Mouse (Mus musculus): ENCODE data around the gene Cul5. TPM values are rescaled to one million over a fixed set of nuclear protein-coding genes. Genes with fewer than 3 reads are reported as not detected.

Gene Cul5
- polyA plus RNA-seq, 1 experiment from 2014 or later: 51.1 TPM

GRCm38 (mm10) chr9:53607192-53607591, 62.6 kb downstream of the Cul5 start:
- 91% methylated on average over 3 of the region's 3 CpGs for WGBS
- H3K4me1 ChIP-seq (ENCODE audit: insufficient read depth): 0 out of 2 replicates have a peak, but pooled peaks cover 5% of the 10 kb centered on the region
- H3K9me3 ChIP-seq (ENCODE audit: low read depth, low read length): no peaks in the 10 kb centered on the region
- DNase-seq: no peak
- no peak overlapping the region for H3K4me2 ChIP-seq
- no peak for TF ChIP-seq CTCF (IDR thresholded peaks at IDR 0.05; ENCODE audit: low read depth)
- no peak overlapping the region for H3K4me3 ChIP-seq (ENCODE audit: low read depth, low read length)
- H3K27ac ChIP-seq (ENCODE audit: low read depth): no peak overlapping the region
- no peak overlapping the region for H3K9ac ChIP-seq
- ATAC-seq (ENCODE audit: insufficient read depth): no peak
- no peaks in the 10 kb centered on the region for H3K27me3 ChIP-seq (ENCODE audit: insufficient read depth, low read length)
- no peaks in the 10 kb centered on the region for H3K36me3 ChIP-seq (ENCODE audit: insufficient read depth)

- DNase-seq (no peak), ATAC-seq (ENCODE audit: insufficient read depth) (no peak)
- Histone ChIP-seq H3K4me2 (no peak overlapping the region), H3K27ac (ENCODE audit: low read depth) (no peak overlapping the region), H3K9ac (no peak overlapping the region), H3K27me3 (ENCODE audit: insufficient read depth, low read length) (no peaks in the 10 kb centered on the region), H3K9me3 (ENCODE audit: low read depth, low read length) (no peaks in the 10 kb centered on the region), H3K36me3 (ENCODE audit: insufficient read depth) (no peaks in the 10 kb centered on the region), H3K4me3 (ENCODE audit: low read depth, low read length) (no peak overlapping the region), H3K4me1 (ENCODE audit: insufficient read depth) (0 out of 2 replicates have a peak, but pooled peaks cover 5% of the 10 kb centered on the region)
- WGBS: 89% methylated on average over 5 of the region's 5 CpGs
- TF ChIP-seq CTCF (IDR thresholded peaks at IDR 0.05; ENCODE audit: low read depth): no peak
Observed at GRCm38 (mm10) chr9:53604954-53605353, 64.9 kb downstream of the Cul5 start.

- no peak for TF ChIP-seq CTCF (IDR thresholded peaks at IDR 0.05; ENCODE audit: low read depth)
- WGBS: 80% methylated on average over 3 of the region's 3 CpGs
- Histone ChIP-seq H3K36me3 (ENCODE audit: insufficient read depth) (no peaks in the 10 kb centered on the region), H3K27ac (ENCODE audit: low read depth) (peak overlapping the region; percentile 61), H3K9ac (no peak overlapping the region), H3K4me1 (ENCODE audit: insufficient read depth) (0 out of 2 replicates have a peak, but pooled peaks cover 5% of the 10 kb centered on the region), H3K9me3 (ENCODE audit: low read depth, low read length) (no peaks in the 10 kb centered on the region), H3K4me2 (no peak overlapping the region), H3K4me3 (ENCODE audit: low read depth, low read length) (no peak overlapping the region), H3K27me3 (ENCODE audit: insufficient read depth, low read length) (no peaks in the 10 kb centered on the region)
- ATAC-seq (ENCODE audit: insufficient read depth): no peak
- no peak for DNase-seq
Observed at GRCm38 (mm10) chr9:53603849-53604248, 66.0 kb downstream of the Cul5 start.

GRCm38 (mm10) chr9:53603384-53603783, 66.4 kb downstream of the Cul5 start:
- no peaks in the 10 kb centered on the region for H3K9me3 ChIP-seq (ENCODE audit: low read depth, low read length)
- no peaks in the 10 kb centered on the region for H3K27me3 ChIP-seq (ENCODE audit: insufficient read depth, low read length)
- 0 out of 2 replicates have a peak, but pooled peaks cover 5% of the 10 kb centered on the region for H3K4me1 ChIP-seq (ENCODE audit: insufficient read depth)
- WGBS: 61% methylated on average over 1 of the region's 1 CpGs
- ATAC-seq (ENCODE audit: insufficient read depth) (peak; percentile 44; the same call in 1 of the 2 replicates), DNase-seq (peak; percentile 77)
- no peak overlapping the region for H3K9ac ChIP-seq
- H3K27ac ChIP-seq (ENCODE audit: low read depth): peak overlapping the region; percentile 61; the same call in 1 of the 2 replicates
- H3K4me3 ChIP-seq (ENCODE audit: low read depth, low read length): no peak overlapping the region
- H3K36me3 ChIP-seq (ENCODE audit: insufficient read depth): no peaks in the 10 kb centered on the region
- no peak overlapping the region for H3K4me2 ChIP-seq
- TF ChIP-seq CTCF (IDR thresholded peaks at IDR 0.05; ENCODE audit: low read depth): no peak

DNA sequence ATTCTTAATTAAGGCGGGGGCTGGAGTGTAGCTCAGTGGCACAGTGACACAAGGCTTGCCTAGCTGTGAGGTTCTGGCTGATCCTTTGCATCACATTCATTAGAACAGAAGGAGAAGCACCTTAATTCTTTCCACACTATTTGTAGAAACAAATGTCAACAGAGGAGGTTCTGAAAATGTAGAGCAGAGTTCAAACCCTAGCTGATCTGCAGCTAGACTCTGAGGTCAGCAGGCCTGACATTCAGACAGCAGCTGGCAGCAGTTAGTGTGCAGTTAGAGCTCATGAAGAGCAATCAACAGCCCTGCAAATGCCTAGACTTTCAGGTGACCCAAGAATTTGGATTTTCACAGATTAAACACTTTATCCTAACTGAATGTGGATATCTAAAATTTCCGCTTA, 68.3 kb downstream of the Cul5 start:
- Histone ChIP-seq H3K27ac (ENCODE audit: low read depth) (no peak overlapping the region), H3K9ac (no peak overlapping the region), H3K27me3 (ENCODE audit: insufficient read depth, low read length) (no peaks in the 10 kb centered on the region), H3K4me1 (ENCODE audit: insufficient read depth) (0 out of 2 replicates have a peak, but pooled peaks cover 5% of the 10 kb centered on the region), H3K9me3 (ENCODE audit: low read depth, low read length) (no peaks in the 10 kb centered on the region), H3K4me2 (no peak overlapping the region), H3K4me3 (ENCODE audit: low read depth, low read length) (no peak overlapping the region), H3K36me3 (ENCODE audit: insufficient read depth) (no peaks in the 10 kb centered on the region)
- ATAC-seq (ENCODE audit: insufficient read depth) (no peak), DNase-seq (no peak)
- TF ChIP-seq CTCF (IDR thresholded peaks at IDR 0.05; ENCODE audit: low read depth): no peak
- WGBS: 86% methylated on average over 2 of the region's 2 CpGs

GRCm38 (mm10) chr9:53598631-53599030, 71.2 kb downstream of the Cul5 start:
- Histone ChIP-seq H3K9ac (no peak overlapping the region), H3K4me3 (ENCODE audit: low read depth, low read length) (no peak overlapping the region), H3K4me1 (ENCODE audit: insufficient read depth) (0 out of 2 replicates have a peak, but pooled peaks cover 2% of the 10 kb centered on the region), H3K27ac (ENCODE audit: low read depth) (no peak overlapping the region), H3K36me3 (ENCODE audit: insufficient read depth) (peaks cover 12% of the 10 kb centered on the region), H3K27me3 (ENCODE audit: insufficient read depth, low read length) (no peaks in the 10 kb centered on the region), H3K4me2 (no peak overlapping the region), H3K9me3 (ENCODE audit: low read depth, low read length) (no peaks in the 10 kb centered on the region)
- TF ChIP-seq CTCF (IDR thresholded peaks at IDR 0.05; ENCODE audit: low read depth): no peak
- WGBS: 78% methylated on average over 6 of the region's 6 CpGs
- DNase-seq (no peak), ATAC-seq (ENCODE audit: insufficient read depth) (no peak)

GRCm38 (mm10) chr9:53596971-53597600, 72.7 kb downstream of the Cul5 start:
- 82% methylated on average over 4 of the region's 4 CpGs for WGBS
- DNase-seq (no peak), ATAC-seq (ENCODE audit: insufficient read depth) (no peak)
- H3K27ac ChIP-seq (ENCODE audit: low read depth): no peak overlapping the region
- H3K27me3 ChIP-seq (ENCODE audit: insufficient read depth, low read length): no peaks in the 10 kb centered on the region
- no peak for TF ChIP-seq CTCF (IDR thresholded peaks at IDR 0.05; ENCODE audit: low read depth)
- no peak overlapping the region for H3K9ac ChIP-seq
- H3K9me3 ChIP-seq (ENCODE audit: low read depth, low read length): no peaks in the 10 kb centered on the region
- no peak overlapping the region for H3K4me3 ChIP-seq (ENCODE audit: low read depth, low read length)
- no peak overlapping the region for H3K4me2 ChIP-seq
- peaks cover 24% of the 10 kb centered on the region for H3K36me3 ChIP-seq (ENCODE audit: insufficient read depth)
- no peaks in the 10 kb centered on the region for H3K4me1 ChIP-seq (ENCODE audit: insufficient read depth)

Data from lung, embryonic 14.5 days (tissue).